Mouse (Mus musculus) midbrain, embryonic 16.5 days (tissue): ENCODE data around the gene Gprc5d. TPM values are rescaled to one million over a fixed set of nuclear protein-coding genes. Genes with fewer than 3 reads are reported as not detected.

Experiments
- ATAC-seq: fragments of 200-750 bp; cut with Nextera tagmentation; 2 replicates; pipeline ENCODE4 v1.8.0; 2017; ENCODE audit warnings: moderate TSS enrichment
- H3K27ac ChIP-seq: fragments of 300-500 bp; sonication (generic); 2 replicates; pipeline ENCODE4 v1.5.1; 2014; ENCODE audit warnings: mild to moderate bottlenecking, low read length, mixed read lengths
- H3K27me3 ChIP-seq: fragments of 300-500 bp; sonication (generic); 2 replicates; pipeline ENCODE4 v1.6.1; 2014; ENCODE audit warnings: low read depth, low read length, mixed read lengths; ENCODE audit not compliant: control insufficient read depth, insufficient read depth
- H3K36me3 ChIP-seq: fragments of 300-500 bp; sonication (generic); 2 replicates; pipeline ENCODE4 v1.6.1; 2014; ENCODE audit warnings: mild to moderate bottlenecking, low read length, moderate library complexity, mixed read lengths; ENCODE audit not compliant: control insufficient read depth, insufficient read depth
- H3K4me1 ChIP-seq: fragments of 300-500 bp; sonication (generic); 2 replicates; pipeline ENCODE4 v1.6.1; 2014; ENCODE audit warnings: mild to moderate bottlenecking, low read length, mixed read lengths; ENCODE audit not compliant: control insufficient read depth, insufficient read depth
- H3K4me2 ChIP-seq: fragments of 300-500 bp; sonication (generic); 2 replicates; pipeline ENCODE4 v1.6.1; 2014; ENCODE audit warnings: mild to moderate bottlenecking, low read length, mixed read lengths
- H3K4me3 ChIP-seq: fragments of 300-500 bp; sonication (generic); 2 replicates; pipeline ENCODE4 v1.5.1; 2014; ENCODE audit warnings: low read depth, mild to moderate bottlenecking, low read length, moderate library complexity, mixed read lengths
- H3K9ac ChIP-seq: fragments of 300-500 bp; sonication (generic); 2 replicates; pipeline ENCODE4 v1.6.1; 2014; ENCODE audit warnings: low read depth, low read length, mixed read lengths
- H3K9me3 ChIP-seq: fragments of 300-500 bp; sonication (generic); replicated peaks from 2 replicates; pipeline ENCODE4 v1.6.1; 2014; ENCODE audit warnings: mild to moderate bottlenecking, low read length, mixed read lengths; ENCODE audit not compliant: control insufficient read depth, poor library complexity, severe bottlenecking
- WGBS: fragments of 180-500 bp; shearing (Covaris S2); extraction: QIAGEN DNeasy Blood & Tissue Kit; methylation state at CpG from one replicate; pipeline ENCODE4 v1.1.7; 2014; 5-methylcytosine and 5-hydroxymethylcytosine counted together
- polyA plus RNA-seq: library from polyadenylated mRNA; unstranded; fragments of >200 nt; fragmentation: Nextera tagmentation; extraction: Ambion mirVana; gene quantifications from 2 replicates; pipeline ENCODE4 v1.2.1, GENCODE M21; 2015

Gprc5d gene
- polyA plus RNA-seq, 1 experiment from 2014 or later: not detected

- Histone ChIP-seq H3K9ac (no peak overlapping the region), H3K9me3 (no peaks in the 10 kb centered on the region), H3K4me1 (peaks cover 7% of the 10 kb centered on the region), H3K4me3 (no peak overlapping the region), H3K4me2 (no peak overlapping the region), H3K36me3 (no peaks in the 10 kb centered on the region), H3K27me3 (no peaks in the 10 kb centered on the region), H3K27ac (no peak overlapping the region)
- 96% methylated on average over 5 of the region's 5 CpGs for WGBS
- no peak for ATAC-seq
Observed at GRCm38 (mm10) chr6:135143151-135143550, 25.1 kb upstream of the Gprc5d start.

DNA sequence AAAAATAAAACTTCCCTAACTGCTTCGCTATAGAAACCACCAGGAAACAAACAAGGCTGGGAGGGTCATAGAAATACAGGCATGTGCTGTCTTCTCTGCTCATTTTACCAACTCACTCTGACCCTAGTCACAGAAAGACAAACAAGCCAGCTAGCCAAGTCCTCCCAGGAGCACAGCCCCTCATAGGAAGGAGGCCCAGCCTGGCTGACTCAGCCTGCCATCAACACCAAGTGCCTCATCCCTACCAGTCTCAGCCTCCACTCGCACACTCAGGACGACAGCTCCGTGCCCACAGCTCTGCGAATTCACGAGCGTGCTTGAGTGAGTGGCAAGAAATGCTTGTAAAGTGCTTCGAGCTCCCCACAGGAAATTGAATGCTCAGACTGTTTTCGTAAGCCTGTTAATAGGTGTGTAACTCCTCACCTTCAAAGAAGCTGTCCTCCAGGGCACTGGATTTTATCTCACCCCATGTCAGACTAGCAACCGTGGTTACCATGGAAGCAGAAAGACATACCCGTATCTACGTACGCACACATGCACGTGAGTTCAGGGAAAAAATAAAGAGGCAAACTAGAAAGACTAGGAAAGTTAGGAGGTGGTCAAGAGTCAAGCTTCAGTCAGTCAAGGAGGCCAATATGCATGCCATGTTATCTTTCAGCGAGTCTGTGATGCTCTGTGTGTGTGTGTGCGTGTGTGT lies 23.5 kb upstream of the Gprc5d start:
- H3K36me3 ChIP-seq: no peaks in the 10 kb centered on the region
- ATAC-seq: 0 out of 2 replicates have a peak, but pooled peaks have one; percentile 34
- no peaks in the 10 kb centered on the region for H3K27me3 ChIP-seq
- no peak overlapping the region for H3K4me3 ChIP-seq
- H3K9me3 ChIP-seq: no peaks in the 10 kb centered on the region
- peaks cover 9% of the 10 kb centered on the region for H3K4me1 ChIP-seq
- H3K9ac ChIP-seq: no peak overlapping the region
- H3K27ac ChIP-seq: no peak overlapping the region
- WGBS: 56% methylated on average over 16 of the region's 16 CpGs
- H3K4me2 ChIP-seq: peak overlapping the region; percentile 10; the same call in 1 of the 2 replicates

DNA sequence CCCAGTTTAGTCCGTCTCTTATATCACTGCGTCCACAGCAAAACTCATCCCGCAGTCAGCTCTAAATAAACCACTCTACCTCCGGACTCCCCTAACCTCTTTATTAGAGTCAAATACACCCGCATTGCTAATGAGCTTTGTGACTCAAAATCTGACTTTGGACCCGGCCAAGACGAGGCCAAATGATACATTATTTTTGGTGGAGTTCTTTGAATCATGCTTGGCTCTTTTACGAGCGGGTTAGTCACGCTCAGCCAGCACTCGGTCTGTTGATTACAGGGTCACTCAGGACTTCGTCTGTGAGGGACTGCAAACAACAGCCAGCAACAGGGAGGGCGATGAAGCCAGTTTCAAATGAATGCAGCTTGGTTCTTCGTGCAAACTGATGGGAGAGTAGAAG lies 20.7 kb upstream of the Gprc5d start:
- no peak for ATAC-seq
- Histone ChIP-seq H3K4me3 (no peak overlapping the region), H3K27ac (no peak overlapping the region), H3K27me3 (no peaks in the 10 kb centered on the region), H3K9ac (no peak overlapping the region), H3K4me2 (no peak overlapping the region), H3K36me3 (no peaks in the 10 kb centered on the region), H3K4me1 (peaks cover 11% of the 10 kb centered on the region), H3K9me3 (no peaks in the 10 kb centered on the region)
- WGBS: 57% methylated on average over 14 of the region's 14 CpGs

GRCm38 (mm10) chr6:135138207-135138606 lies 20.1 kb upstream of the Gprc5d start:
- no peaks in the 10 kb centered on the region for H3K36me3 ChIP-seq
- no peaks in the 10 kb centered on the region for H3K27me3 ChIP-seq
- no peak overlapping the region for H3K27ac ChIP-seq
- peaks cover 11% of the 10 kb centered on the region for H3K4me1 ChIP-seq
- no peak overlapping the region for H3K4me2 ChIP-seq
- H3K9me3 ChIP-seq: no peaks in the 10 kb centered on the region
- WGBS: 79% methylated on average over 7 of the region's 7 CpGs
- ATAC-seq: no peak
- no peak overlapping the region for H3K4me3 ChIP-seq
- no peak overlapping the region for H3K9ac ChIP-seq

- no peak overlapping the region for H3K4me3 ChIP-seq
- H3K36me3 ChIP-seq: no peaks in the 10 kb centered on the region
- no peaks in the 10 kb centered on the region for H3K27me3 ChIP-seq
- 90% methylated on average over 9 of the region's 9 CpGs for WGBS
- peaks cover 11% of the 10 kb centered on the region for H3K4me1 ChIP-seq
- no peak overlapping the region for H3K4me2 ChIP-seq
- H3K27ac ChIP-seq: no peak overlapping the region
- H3K9ac ChIP-seq: no peak overlapping the region
- H3K9me3 ChIP-seq: no peaks in the 10 kb centered on the region
- no peak for ATAC-seq
Observed at GRCm38 (mm10) chr6:135137736-135138135, 19.7 kb upstream of the Gprc5d start.

GRCm38 (mm10) chr6:135136439-135137161 lies 18.5 kb upstream of the Gprc5d start:
- no peak for ATAC-seq
- H3K4me3 ChIP-seq: no peak overlapping the region
- no peaks in the 10 kb centered on the region for H3K27me3 ChIP-seq
- no peak overlapping the region for H3K9ac ChIP-seq
- peaks cover 9% of the 10 kb centered on the region for H3K4me1 ChIP-seq
- H3K27ac ChIP-seq: no peak overlapping the region
- WGBS: 36% methylated on average over 11 of the region's 11 CpGs
- no peak overlapping the region for H3K4me2 ChIP-seq
- H3K9me3 ChIP-seq: no peaks in the 10 kb centered on the region
- H3K36me3 ChIP-seq: no peaks in the 10 kb centered on the region

DNA sequence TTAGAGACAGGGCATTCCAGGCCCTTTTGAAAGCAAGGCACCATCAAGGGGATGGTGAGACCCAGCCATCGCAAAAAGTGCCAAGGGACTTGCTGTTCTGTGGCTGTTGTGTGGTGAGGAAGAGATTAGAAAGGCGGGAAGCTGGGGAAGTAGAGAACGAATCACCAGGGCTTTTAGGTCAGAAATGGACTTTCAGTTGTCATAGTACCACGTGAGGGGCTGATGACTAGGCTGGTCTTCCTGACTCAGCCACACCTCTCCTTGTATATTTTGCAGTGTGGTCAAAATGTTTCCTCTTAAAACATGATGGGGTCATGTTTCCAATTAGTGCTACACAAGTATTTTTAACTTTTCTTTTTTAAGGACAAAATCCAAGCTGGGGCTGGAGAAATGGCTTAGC lies 17.7 kb upstream of the Gprc5d start:
- Histone ChIP-seq H3K4me3 (no peak overlapping the region), H3K4me1 (peaks cover 4% of the 10 kb centered on the region; the same call in 1 of the 2 replicates), H3K9me3 (no peaks in the 10 kb centered on the region), H3K4me2 (no peak overlapping the region), H3K9ac (no peak overlapping the region), H3K36me3 (no peaks in the 10 kb centered on the region), H3K27me3 (no peaks in the 10 kb centered on the region), H3K27ac (no peak overlapping the region)
- 81% methylated on average over 4 of the region's 4 CpGs for WGBS
- ATAC-seq: no peak

DNA sequence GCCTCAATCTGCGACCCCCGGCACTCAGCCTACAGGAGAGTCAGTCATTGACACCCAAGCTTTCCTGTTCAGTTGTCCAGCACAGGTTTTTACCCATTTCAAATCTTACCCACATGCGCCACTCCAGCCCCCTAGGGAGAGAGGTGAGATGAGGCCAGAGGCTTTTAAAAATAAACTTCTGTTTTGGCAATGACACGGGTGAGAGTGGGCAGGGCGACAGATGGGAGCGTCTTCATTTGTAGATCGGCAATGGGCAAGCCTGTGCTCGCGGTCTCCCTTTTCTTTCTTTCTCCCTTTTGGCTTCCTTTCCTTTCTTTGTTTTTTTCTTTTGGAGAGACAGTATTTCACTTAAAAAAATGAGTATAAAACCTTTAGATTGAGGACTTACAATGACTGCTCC lies 15.4 kb upstream of the Gprc5d start:
- H3K9ac ChIP-seq: no peak overlapping the region
- ATAC-seq: no peak
- no peaks in the 10 kb centered on the region for H3K36me3 ChIP-seq
- no peak overlapping the region for H3K4me2 ChIP-seq
- H3K27me3 ChIP-seq: no peaks in the 10 kb centered on the region
- no peak overlapping the region for H3K27ac ChIP-seq
- peaks cover 4% of the 10 kb centered on the region; the same call in 1 of the 2 replicates for H3K4me1 ChIP-seq
- 92% methylated on average over 9 of the region's 9 CpGs for WGBS
- H3K9me3 ChIP-seq: no peaks in the 10 kb centered on the region
- H3K4me3 ChIP-seq: no peak overlapping the region

GRCm38 (mm10) chr6:135133086-135133485 lies 15.0 kb upstream of the Gprc5d start:
- WGBS: 82% methylated on average over 7 of the region's 7 CpGs
- Histone ChIP-seq H3K27me3 (no peaks in the 10 kb centered on the region), H3K4me1 (peaks cover 4% of the 10 kb centered on the region; the same call in 1 of the 2 replicates), H3K4me2 (no peak overlapping the region), H3K4me3 (no peak overlapping the region), H3K36me3 (no peaks in the 10 kb centered on the region), H3K27ac (no peak overlapping the region), H3K9me3 (no peaks in the 10 kb centered on the region), H3K9ac (no peak overlapping the region)
- ATAC-seq: no peak
